Mouse (Mus musculus) limb, embryonic 14.5 days (tissue): Measurements from ENCODE around the gene Gne. TPM values are rescaled to one million over a fixed set of nuclear protein-coding genes. Genes with fewer than 3 reads are reported as not detected.

ENCODE experiments used
- ATAC-seq: fragments of 200-750 bp; cut with Nextera tagmentation; 2 replicates; pipeline ENCODE4 v1.8.0; 2017; ENCODE audit warnings: low read depth, moderate number of reproducible peaks, moderate TSS enrichment; ENCODE audit not compliant: low FRiP score
- DNase-seq: peaks from one replicate; pipeline ENCODE4 v3.0.0-alpha.2; 2015; ENCODE audit warnings: low spot score
- H3K27ac ChIP-seq: fragments of 300-500 bp; sonication (generic); replicated peaks from 2 replicates; pipeline ENCODE4 v1.5.1; 2014; ENCODE audit warnings: low read depth, mild to moderate bottlenecking, low read length, moderate library complexity, mixed read lengths
- H3K27me3 ChIP-seq: fragments of 300-500 bp; sonication (generic); 2 replicates; pipeline ENCODE4 v1.6.1; 2014; ENCODE audit warnings: low read length, mixed read lengths; ENCODE audit not compliant: control insufficient read depth, insufficient read depth
- H3K36me3 ChIP-seq: fragments of 300-500 bp; sonication (generic); 2 replicates; pipeline ENCODE4 v1.6.1; 2014; ENCODE audit warnings: mild to moderate bottlenecking, low read length, moderate library complexity, mixed read lengths; ENCODE audit not compliant: control insufficient read depth, insufficient read depth
- H3K4me1 ChIP-seq: fragments of 300-500 bp; sonication (generic); 2 replicates; pipeline ENCODE4 v1.6.1; 2014; ENCODE audit warnings: antibody characterized with exemption, low read length, mixed read lengths; ENCODE audit not compliant: control insufficient read depth, insufficient read depth
- H3K4me2 ChIP-seq: fragments of 300-500 bp; sonication (generic); replicated peaks from 2 replicates; pipeline ENCODE4 v1.6.1; 2014; ENCODE audit warnings: low read depth, mild to moderate bottlenecking, low read length, moderate library complexity; ENCODE audit not compliant: severe bottlenecking
- H3K4me3 ChIP-seq: fragments of 300-500 bp; sonication (generic); replicated peaks from 2 replicates; pipeline ENCODE4 v1.5.1; 2014; ENCODE audit warnings: low read length
- H3K9ac ChIP-seq: fragments of 300-500 bp; sonication (generic); 2 replicates; pipeline ENCODE4 v1.6.1; 2014; ENCODE audit warnings: mild to moderate bottlenecking, low read depth, low read length, moderate library complexity; ENCODE audit not compliant: severe bottlenecking
- H3K9me3 ChIP-seq: fragments of 300-500 bp; sonication (generic); 2 replicates; pipeline ENCODE4 v1.6.1; 2016; ENCODE audit warnings: low read length; ENCODE audit not compliant: control insufficient read depth
- POLR2A ChIP-seq: fragments of 200-500 bp; IDR thresholded peaks from 2 replicates; pipeline ENCODE4 v1.8.0; 2012; ENCODE audit warnings: inconsistent platforms, mild to moderate bottlenecking, moderate library complexity, borderline replicate concordance; ENCODE audit not compliant: insufficient read depth, insufficient read length; ENCODE audit errors: extremely low read depth
- WGBS: fragments of 180-500 bp; shearing (Covaris S2); extraction: QIAGEN DNeasy Blood & Tissue Kit; methylation state at CpG from one replicate; pipeline ENCODE4 v1.1.7; 2014; 5-methylcytosine and 5-hydroxymethylcytosine counted together
- polyA plus RNA-seq, 2 experiments: library from polyadenylated mRNA; depleted of rRNA in 1 of 2; stranded (reverse) in 1 of 2; unstranded in 1 of 2; fragments of >200 nt; fragmentation: Nextera tagmentation in 1 of 2; extraction: Ambion mirVana in 1 of 2; gene quantifications; 2 replicates each; pipeline versions ENCODE4 v1.2.1 to v1.2.3; 2012 to 2014

The Gne gene
- polyA plus RNA-seq, 2 experiments = 13.8 to 27.8 TPM

- TF ChIP-seq POLR2A = no peak
- 61% methylated on average over 3 of the region's 3 CpGs for WGBS
- H3K27me3 ChIP-seq = no peaks in the 10 kb centered on the region
- no peak overlapping the region for H3K4me2 ChIP-seq
- no peaks in the 10 kb centered on the region for H3K36me3 ChIP-seq
- no peak overlapping the region for H3K9ac ChIP-seq
- DNase-seq = no peak
- H3K27ac ChIP-seq = no peak overlapping the region
- no peaks in the 10 kb centered on the region for H3K4me1 ChIP-seq
- no peak overlapping the region for H3K4me3 ChIP-seq
- no peak for ATAC-seq
- H3K9me3 ChIP-seq = no peaks in the 10 kb centered on the region
Observed at GRCm38 (mm10) chr4:44004623-44005409, 79.2 kb downstream of the Gne start.

DNA sequence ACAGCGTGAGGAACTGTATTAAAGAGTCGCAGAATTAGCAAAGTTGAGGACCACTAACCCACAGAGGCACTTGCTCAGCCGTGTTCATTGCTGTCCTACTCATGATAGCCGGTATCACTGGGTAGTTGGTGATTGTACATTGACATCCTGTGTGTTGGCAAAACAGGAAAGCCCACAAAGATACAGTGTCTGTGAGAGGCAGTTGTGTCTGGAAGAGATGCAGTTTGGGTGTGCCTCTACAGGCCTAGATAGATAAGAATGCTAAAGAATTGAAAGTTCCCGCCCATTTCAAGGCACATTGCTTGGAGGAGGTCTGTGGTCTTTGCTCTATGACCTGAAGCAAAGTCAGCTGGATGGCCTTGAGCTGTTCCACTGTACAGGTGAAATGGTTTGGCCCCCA, 79.9 kb downstream of the Gne start, which contains the start of gene Clta:
TSS of gene Clta (plus strand) at position 327 of the 400 bp plus-strand sequence.
- no peak within 1 kb of the TSS for H3K4me3 ChIP-seq
- no peak within 1 kb of the TSS for H3K9ac ChIP-seq
- H3K27me3 ChIP-seq = no peaks in the 10 kb centered on the region
- no peak within 1 kb of the TSS for H3K27ac ChIP-seq
- no peak for DNase-seq
- 88% methylated on average over 5 of the region's 5 CpGs for WGBS
- H3K4me1 ChIP-seq = no peaks in the 10 kb centered on the region
- no peak for ATAC-seq
- no peaks in the 10 kb centered on the region for H3K36me3 ChIP-seq
- TF ChIP-seq POLR2A = no peak
- H3K9me3 ChIP-seq = no peaks in the 10 kb centered on the region
- H3K4me2 ChIP-seq = no peak within 1 kb of the TSS

DNA sequence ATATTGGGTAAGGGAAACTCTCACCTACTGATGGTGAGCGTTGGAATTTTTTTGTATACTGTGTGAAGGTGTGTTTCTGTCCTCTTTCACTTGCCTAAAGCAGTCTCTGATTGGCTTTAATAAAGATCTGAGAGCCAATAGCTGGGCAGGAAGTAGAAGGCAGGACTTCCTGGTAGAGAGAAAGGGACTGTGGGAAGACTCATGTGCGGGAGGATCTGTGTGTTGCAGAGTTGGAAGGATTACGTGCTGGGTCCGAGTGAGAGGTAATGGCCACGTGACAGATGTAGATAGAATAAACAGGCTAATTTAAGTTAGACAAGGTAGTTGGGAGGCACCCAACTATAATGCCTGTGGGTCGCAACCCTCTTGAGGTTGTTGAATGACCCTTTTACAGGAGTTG, 80.4 kb downstream of the Gne start:
- DNase-seq = no peak
- Histone ChIP-seq H3K4me2 (no peak overlapping the region), H3K9me3 (no peaks in the 10 kb centered on the region), H3K36me3 (no peaks in the 10 kb centered on the region), H3K9ac (no peak overlapping the region), H3K27ac (no peak overlapping the region), H3K4me3 (no peak overlapping the region), H3K27me3 (no peaks in the 10 kb centered on the region), H3K4me1 (no peaks in the 10 kb centered on the region)
- no peak for TF ChIP-seq POLR2A
- no peak for ATAC-seq
- WGBS = 87% methylated on average over 6 of the region's 6 CpGs

GRCm38 (mm10) chr4:43994342-43994741, 89.6 kb downstream of the Gne start:
- H3K9me3 ChIP-seq = no peaks in the 10 kb centered on the region
- no peaks in the 10 kb centered on the region for H3K27me3 ChIP-seq
- H3K4me2 ChIP-seq = no peak overlapping the region
- no peak for TF ChIP-seq POLR2A
- no peak overlapping the region for H3K9ac ChIP-seq
- ATAC-seq (no peak), DNase-seq (no peak)
- no peaks in the 10 kb centered on the region for H3K4me1 ChIP-seq
- H3K4me3 ChIP-seq = no peak overlapping the region
- H3K27ac ChIP-seq = no peak overlapping the region
- H3K36me3 ChIP-seq = no peaks in the 10 kb centered on the region
- 64% methylated on average over 2 of the region's 2 CpGs for WGBS

DNA sequence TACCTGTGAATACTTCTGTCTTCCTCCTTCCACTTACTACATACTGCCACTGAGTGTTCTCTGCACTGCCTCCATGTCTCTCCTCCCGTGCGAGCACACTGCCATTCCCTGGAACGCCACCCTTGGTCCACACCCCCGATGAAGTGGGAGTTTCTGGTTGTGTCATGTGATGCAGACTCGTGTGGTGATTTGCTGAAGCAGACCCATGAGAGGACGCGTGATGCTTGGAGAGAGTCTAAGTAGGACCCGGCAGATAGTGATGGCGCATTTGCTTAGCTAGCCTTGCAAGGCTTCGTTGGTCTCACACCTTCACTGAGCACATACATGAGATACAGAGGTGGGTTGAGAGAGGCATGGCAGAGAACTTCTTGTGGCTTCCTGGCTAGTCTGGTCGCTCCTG, 90.9 kb downstream of the Gne start:
- no peaks in the 10 kb centered on the region for H3K27me3 ChIP-seq
- no peak overlapping the region for H3K4me3 ChIP-seq
- H3K9ac ChIP-seq = no peak overlapping the region
- H3K27ac ChIP-seq = no peak overlapping the region
- WGBS = 91% methylated on average over 11 of the region's 11 CpGs
- H3K9me3 ChIP-seq = no peaks in the 10 kb centered on the region
- DNase-seq (no peak), ATAC-seq (no peak)
- no peak for TF ChIP-seq POLR2A
- H3K4me2 ChIP-seq = no peak overlapping the region
- H3K4me1 ChIP-seq = no peaks in the 10 kb centered on the region
- no peaks in the 10 kb centered on the region for H3K36me3 ChIP-seq

DNA sequence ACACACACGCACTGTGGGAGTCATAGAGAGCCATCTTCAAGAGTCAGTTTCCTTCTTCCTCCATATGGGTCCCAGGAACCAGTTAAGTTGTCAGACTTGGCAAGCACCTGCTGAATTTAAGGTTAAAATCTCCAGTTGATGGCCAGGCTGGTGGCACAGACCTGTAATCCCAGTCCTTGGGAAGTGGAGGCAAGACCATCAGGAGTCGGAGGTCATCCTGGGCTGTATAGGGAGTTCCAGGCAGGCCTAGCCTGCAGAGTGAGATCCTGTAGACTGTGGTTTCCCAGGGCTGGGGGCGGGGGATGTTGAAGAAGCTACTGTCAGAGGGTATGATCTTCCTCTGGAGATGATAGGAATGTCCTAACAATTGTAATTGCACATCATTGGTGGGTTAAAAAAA, 95.0 kb downstream of the Gne start:
- no peaks in the 10 kb centered on the region for H3K4me1 ChIP-seq
- no peaks in the 10 kb centered on the region for H3K27me3 ChIP-seq
- no peaks in the 10 kb centered on the region for H3K36me3 ChIP-seq
- no peak overlapping the region for H3K9ac ChIP-seq
- H3K9me3 ChIP-seq = no peaks in the 10 kb centered on the region
- no peak for DNase-seq
- 90% methylated on average over 3 of the region's 3 CpGs for WGBS
- H3K4me2 ChIP-seq = no peak overlapping the region
- no peak for TF ChIP-seq POLR2A
- H3K4me3 ChIP-seq = no peak overlapping the region
- no peak overlapping the region for H3K27ac ChIP-seq
- no peak for ATAC-seq
